Mouse (Mus musculus): ENCODE measurements around the gene Olfr1284.
"Not testable (repeated sequence)": the region's sequence is repeated elsewhere in the genome, so short reads cannot be mapped to it uniquely, and the experiment has no call there.

Olfr1284 gene

GRCm38 (mm10) chr2:111375222-111375621 is at the start of gene Olfr1284:
Olfr1284 (plus strand) TSS chr2:111375522.
- no peak for DNase-seq (ENCODE audit: low spot score in 2 of 2)

- no peak for DNase-seq (ENCODE audit: low spot score in 2 of 2)
Observed at GRCm38 (mm10) chr2:111326220-111326619, 49.1 kb upstream of the Olfr1284 start, which contains the start of gene Olfr1281. Olfr1281 (plus strand) TSS chr2:111326520.

- DNase-seq (ENCODE audit: low spot score in 2 of 2): not testable (repeated sequence)
Observed at GRCm38 (mm10) chr2:111333721-111334120, 41.6 kb upstream of the Olfr1284 start.

GRCm38 (mm10) chr2:111335976-111336375 is 39.3 kb upstream of the Olfr1284 start, which contains the start of gene Olfr1282:
Olfr1282 (minus strand) TSS chr2:111336076.
- no peak for DNase-seq (ENCODE audit: low spot score in 2 of 2)

- DNase-seq (ENCODE audit: low spot score in 2 of 2): no peak
Observed at GRCm38 (mm10) chr2:111366490-111366889, 8.8 kb upstream of the Olfr1284 start, which contains the start of gene Olfr1283. Olfr1283 (plus strand) TSS chr2:111366790.

- DNase-seq (ENCODE audit: low spot score in 2 of 2): no peak
Observed at GRCm38 (mm10) chr2:111422931-111423330, 47.6 kb downstream of the Olfr1284 start, which contains the start of gene Olfr1286. Olfr1286 (minus strand) TSS chr2:111423115.

Data from right cerebral cortex, postnatal 36 days (tissue).